Mouse (Mus musculus): Measurements from ENCODE around the gene Dohh.

The Dohh gene

DNA sequence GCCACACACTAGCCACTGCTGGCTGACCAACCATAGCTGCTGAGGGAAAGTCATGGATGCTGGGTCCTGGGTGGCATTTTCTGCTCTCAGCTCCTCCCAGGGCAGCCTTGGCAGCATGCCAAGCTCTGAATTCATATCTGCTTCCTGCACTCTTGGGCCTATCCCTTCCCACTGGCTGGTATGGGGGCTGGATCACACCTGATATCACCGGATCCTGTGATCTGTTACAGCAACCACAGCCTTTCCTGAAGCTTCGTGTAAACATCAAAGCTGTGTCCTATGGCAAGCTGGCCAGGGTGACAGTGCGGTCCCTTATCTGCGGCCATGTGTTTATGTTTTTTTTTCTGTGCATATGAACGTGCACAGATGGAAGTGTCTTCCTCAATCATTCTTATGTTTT is 2.2 kb upstream of the Dohh start:
- in situ Hi-C loops (cut with MboI, MseI): no loop called here

DNA sequence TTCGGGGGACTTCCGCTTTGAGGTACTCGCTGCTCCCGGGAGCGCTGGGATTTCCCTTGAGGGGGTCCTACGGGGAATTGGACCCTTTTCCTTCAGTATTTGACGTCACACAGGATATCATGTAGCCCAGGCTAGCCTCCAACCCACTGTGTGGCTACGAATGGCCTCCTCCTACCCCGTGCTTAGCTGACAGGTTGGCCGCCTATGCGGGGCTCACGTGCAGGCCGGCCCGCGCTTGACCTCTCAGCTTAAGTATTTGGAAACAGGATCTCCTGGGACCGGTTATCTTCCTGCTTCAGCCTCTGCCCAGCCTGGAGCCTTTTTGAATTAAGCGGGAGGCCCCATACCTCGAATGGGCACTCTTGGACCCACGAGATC is 366 bp downstream of the Dohh start:
- in situ Hi-C loops (cut with MboI, MseI): no loop called here

DNA sequence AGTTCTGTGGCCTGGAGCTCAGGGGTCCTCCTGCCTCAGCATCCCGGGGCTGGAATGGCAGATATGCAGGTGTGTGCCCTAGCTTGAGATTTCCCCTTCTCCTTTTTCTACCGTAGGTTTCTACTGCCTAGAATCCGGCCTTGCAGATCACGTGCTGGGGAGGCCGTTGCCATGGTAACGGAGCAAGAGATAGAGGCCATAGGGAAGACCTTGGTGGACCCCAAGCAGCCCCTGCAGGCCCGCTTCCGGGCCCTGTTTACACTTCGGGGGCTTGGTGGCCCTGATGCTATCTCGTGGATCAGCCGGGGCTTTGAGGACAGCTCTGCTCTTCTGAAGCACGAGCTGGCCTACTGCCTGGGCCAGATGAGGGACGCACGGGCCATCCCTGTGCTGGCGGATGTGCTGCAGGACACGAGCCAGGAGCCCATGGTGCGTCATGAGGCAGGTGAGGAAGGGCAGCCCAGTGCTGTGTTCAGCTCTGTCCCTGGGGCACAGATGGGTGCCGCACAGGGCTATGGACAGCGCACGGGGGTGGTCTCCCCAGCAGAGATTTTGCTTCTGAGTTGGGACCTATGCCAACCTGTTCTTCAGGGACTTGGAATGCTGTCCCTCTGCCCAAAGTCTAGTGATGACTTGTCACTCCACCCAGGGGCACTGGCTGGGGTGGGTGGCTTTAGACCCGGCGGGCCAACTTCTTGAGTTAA is 1.5 kb downstream of the Dohh start:
- in situ Hi-C loops (cut with MboI, MseI): no loop called here

DNA sequence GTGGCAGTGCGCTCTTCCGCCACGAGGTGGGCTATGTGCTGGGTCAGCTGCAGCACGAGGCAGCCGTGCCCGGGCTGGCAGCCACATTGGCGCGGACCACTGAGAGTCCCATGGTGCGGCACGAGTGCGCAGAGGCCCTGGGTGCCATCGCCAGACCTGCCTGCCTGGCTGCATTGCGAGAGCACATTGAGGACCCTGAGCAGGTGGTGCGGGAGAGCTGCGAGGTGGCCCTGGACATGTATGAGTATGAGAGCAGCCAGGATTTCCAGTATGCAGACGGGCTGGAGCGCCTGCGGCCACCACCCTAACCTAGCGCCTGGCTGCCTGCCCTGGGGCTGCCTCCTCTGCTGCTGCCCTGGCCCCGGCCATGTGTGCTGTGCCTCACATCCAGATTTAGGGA is 3.5 kb downstream of the Dohh start:
- in situ Hi-C loops (cut with MboI, MseI): no loop called here

DNA sequence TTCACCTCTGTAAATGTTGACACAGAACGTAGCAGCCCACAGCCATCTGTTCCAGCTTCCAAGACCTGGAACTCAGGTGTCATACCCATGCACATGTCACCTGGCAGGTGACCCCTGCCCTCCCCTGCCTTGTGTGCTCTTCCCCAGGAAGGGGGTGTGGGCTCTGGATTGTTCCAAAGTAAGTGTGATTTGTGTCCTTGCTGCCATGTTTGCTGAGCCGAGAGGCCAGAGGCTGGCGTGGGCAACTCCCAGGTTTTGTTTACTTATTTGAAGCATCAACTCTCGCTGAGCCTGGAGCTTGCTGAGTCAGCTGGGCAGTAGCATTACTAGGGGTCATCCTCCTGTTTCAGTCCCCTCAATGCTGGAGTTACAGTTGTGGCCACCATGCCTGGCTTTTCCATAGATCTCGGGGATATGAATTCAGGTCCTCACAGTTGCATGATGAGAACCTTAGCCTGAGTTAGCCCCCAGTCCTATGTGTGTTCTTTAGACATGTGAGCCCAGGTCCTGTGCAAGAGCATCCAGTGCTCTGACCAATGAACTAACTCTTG is 4.4 kb downstream of the Dohh start, which contains the start of gene Gm48552:
Gm48552 (plus strand) TSS at position 501 of the 551 bp plus-strand sequence.
- in situ Hi-C loops (cut with MboI, MseI): no loop called here

DNA sequence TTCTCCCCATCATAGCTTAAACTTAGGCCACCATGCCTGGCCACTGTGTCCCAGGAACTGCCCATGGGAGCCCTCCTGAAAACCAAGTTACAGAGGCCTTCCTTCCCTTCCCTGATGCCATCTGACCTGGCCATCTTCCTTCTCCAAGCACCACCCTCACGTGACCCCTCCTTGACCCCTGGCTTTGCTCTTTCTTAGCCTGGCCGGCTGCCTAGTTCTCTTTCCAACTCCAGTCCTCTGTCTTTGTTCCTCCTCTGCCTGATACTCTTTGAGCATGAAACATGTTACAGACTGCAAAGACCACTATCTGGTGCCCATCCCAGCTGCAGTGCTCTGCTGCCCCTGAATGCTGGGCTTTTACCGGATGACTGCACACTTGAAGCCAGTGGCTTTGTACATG is 5.1 kb downstream of the Dohh start:
- in situ Hi-C loops (cut with MboI, MseI): no loop called here

DNA sequence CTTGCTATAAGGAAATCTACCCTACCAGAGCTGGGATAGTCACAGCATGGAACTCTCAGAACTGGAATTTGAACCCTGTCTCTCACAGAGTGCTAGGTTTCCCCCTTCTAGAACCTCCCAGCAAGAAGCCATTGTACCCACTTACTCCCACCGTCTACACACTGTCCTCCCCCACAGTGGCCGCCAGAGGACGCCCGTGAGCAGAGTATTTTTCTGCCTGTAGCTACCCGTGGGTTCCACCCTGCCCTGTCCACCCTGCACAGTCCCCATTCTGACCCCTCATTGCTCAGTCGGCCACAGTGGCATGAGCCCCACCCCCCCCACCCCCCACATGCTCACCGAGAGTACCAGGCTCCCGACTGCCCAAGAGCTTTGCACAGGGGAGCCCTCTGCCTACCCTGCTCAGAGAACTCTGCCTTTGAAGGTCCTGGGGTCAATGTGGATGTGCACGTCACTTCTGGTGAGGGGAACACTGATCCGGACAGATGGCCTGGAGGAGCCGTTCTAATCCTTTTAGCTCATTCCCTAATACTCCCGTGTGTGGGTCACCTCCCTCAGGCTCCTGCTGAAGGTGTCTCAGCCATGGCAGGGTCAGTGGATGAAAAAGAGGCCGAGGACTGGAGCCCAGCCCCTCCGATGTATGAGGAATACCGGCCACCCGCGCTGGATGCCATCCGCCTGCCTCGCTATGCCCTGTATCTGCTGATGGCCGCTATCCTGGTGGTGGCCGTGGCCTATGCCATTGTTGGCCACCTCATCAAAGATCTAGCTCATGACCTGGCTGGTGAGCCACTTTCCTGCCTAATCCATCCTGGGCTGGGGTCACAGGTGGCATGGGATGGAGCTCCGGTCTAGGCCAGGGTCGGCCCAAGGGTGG is 5.8 kb downstream of the Dohh start:
- in situ Hi-C loops (cut with MboI, MseI): loop anchor here (5.0 kb wide), 1 partner anchor 52 kb away; no protein-coding TSS in a partner anchor

DNA sequence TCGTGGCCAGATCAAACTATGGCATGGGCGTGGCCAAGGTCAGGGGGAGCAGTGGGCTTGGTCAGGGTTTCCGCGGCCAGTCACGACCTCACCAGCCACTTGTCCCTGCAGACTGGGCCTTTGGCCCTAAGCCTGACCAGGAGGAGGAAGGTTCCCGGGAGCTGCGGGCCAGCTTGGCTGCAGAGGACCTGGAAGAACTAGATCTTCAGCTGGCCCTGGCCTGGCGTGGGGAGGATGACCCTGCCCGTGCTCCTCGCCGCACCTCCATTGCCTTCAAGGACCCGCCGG is 6.4 kb downstream of the Dohh start:
- in situ Hi-C loops (cut with MboI, MseI): loop anchor here (5.0 kb wide), 1 partner anchor 52 kb away; no protein-coding TSS in a partner anchor

DNA sequence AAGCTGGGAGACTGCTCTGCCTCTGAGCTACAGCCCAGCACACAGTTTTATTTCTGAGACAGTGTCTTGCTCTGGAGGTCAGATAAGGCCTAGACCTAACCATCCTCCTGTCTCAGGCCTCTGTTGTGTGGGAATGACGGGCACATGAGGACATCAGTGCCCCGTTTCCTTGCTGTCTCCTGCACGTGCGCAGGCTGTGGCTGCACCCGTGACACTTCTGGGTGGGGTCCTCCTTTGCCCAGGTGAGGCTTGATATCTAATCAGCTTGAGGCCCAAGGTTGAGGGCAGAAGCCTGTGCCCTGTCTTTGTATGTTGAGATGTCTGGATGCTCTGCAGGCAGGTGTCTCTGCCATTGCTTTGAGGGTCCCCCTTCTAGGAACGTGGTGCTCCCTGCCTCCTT is 8.0 kb downstream of the Dohh start:
- in situ Hi-C loops (cut with MboI, MseI): loop anchor here (5.0 kb wide), 1 partner anchor 50 kb away; no protein-coding TSS in a partner anchor

DNA sequence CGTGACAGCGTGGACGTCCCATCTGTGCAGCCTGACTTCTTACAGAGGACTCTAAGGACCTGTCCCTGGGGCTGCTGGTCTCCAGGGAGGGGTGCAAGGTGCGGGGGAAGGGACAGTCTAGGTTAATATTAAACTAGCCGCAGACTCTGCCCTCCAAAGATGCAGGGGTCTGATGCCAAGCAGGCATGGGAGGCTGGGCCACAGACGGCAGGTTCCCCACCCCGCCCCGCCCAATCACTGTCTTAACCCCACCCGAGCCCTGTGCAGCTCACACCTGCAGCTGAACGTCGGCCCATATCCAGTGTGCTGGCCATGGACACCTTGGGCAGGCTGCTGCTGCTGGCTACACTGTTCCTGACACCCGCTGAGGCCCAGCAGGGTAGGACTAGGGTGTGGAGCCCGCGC is 8.6 kb downstream of the Dohh start, which contains the start of gene Smim24:
Smim24 (plus strand) TSS at position 271 of the 405 bp plus-strand sequence.
- in situ Hi-C loops (cut with MboI, MseI): loop anchor here (5.0 kb wide), 1 partner anchor 50 kb away; no protein-coding TSS in a partner anchor

DNA sequence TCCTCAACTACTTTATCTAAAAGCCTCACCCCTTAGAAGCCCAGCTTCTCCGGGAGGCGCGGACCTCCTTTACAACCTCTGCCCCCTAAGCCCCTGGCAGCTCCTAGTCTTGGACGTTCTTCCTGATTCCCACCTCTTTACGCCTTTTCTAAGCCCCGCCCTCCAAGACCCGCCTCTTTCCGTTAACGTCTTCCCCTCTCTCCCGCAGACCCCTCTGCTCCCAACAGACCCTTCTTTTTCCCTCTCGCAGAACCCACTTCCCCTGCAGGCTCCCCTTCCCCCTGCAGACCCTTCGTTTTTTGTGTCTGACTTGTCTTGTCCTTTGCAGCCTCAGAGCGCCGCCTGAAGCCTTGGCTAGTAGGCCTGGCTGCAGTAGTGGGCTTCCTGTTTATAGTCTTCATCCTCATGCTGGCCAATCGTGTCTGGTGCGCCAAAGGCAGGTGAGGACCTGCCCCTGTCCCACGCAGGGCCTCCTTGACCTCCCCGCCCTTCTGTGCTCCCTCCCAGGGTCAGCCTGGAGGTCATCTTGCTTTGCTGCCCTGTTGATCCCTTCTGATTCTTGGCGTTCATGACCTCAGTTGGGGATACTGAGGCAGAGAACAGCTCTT is 9.3 kb downstream of the Dohh start:
- in situ Hi-C loops (cut with MboI, MseI): loop anchor here (5.0 kb wide), 1 partner anchor 49 kb away; no protein-coding TSS in a partner anchor

DNA sequence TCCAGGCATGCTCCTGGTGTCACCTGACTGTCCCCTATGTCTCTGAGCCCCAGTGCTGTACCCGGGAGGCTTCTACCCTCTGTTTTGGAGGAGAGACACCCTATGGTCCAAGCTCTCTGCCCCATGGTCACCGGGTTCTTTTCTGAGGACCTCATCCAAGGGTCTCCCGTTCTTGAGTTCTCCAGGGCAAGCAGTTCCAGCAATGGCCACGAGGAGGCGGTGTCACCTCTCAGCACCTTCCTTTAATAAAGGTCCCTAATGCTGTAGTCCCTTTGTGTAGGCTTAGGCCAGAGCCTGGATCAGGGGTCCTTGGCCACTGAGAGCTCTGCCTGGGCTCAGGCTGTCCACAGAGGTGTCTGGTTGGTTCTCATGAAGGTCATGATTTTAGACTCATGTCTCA is 10.9 kb downstream of the Dohh start:
- in situ Hi-C loops (cut with MboI, MseI): no loop called here

DNA sequence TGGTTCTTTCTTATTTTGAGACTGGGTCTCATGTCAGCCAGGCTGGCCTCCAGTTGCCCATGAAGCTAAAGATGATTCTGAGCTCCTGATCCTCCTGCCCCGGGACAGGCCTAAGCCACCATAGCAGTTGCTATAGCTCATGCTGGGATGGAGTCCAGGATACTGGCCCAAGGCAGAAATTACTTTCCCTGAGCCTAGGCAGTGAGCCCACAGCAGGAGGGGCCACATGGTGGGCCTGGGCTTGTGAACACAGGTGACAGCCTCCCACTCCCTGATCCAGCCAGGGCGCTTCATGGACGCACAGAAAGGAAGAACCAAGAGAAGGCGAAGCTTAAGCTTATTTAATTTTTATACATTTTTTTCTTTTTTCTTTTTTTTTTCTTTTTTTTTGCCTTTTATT is 11.6 kb downstream of the Dohh start:
- in situ Hi-C loops (cut with MboI, MseI): no loop called here

DNA sequence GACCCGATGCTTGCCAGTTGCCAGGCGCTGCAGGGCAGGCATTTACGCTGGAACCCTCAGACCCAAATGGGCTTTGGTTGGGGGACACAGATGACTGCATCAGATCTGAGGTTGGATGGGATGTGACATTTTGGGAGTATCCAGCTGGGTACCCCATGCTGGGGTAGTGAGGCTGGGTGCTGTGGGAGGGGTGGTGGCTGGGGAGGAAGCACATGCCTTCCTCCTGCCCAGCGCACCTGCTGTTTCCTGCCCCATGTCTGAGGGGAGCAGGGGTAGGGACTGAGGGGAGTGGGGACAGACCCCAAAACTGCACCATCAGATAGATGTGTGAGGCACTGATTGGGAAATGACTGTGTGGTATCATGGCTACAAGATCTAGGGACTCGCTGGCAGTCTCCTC is 12.5 kb downstream of the Dohh start:
- in situ Hi-C loops (cut with MboI, MseI): no loop called here

DNA sequence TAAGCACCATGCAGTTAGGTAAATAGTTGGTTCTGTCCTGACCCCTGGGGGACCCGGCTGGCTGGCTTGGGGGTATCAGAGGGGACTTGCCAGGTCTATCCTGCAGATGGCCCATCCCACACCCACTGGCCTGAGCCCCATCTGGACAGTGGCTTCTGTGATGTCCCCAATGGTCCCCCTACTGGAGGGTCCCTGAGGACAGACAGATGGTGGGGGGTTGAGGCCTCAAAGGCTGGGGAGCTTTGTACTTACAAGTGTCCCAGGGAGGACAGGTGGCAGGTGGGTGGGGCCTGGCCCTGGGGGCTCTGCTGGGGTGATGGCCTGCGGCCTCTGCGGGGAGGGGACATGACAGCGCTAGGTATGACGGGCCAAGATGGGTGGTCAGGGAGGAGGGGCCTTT is 15.1 kb downstream of the Dohh start:
- in situ Hi-C loops (cut with MboI, MseI): no loop called here

DNA sequence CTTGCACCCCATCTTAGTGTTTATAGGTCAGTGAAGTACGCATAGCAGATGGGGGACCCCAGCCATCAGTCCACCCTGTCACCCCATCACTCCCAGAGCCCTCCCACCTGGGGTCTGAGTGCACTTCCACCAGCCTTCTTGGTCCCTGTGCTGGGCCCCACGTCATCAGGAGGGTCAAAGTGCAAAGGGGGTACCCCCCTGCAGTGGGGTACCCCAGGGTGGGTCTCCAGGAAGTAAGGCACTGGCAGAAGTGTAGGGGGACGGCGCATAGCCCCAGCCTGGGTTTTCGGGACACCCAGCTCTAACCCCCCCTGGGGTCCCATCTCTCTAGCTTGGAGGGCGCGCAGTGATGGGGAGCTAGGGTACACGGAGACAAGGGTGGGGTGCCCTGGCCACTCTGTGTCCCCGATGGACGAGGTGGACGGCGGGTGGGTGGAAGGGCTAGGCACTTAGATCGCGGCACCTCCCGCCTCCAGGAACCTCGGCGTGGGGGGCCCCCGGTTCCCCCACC is 15.6 kb downstream of the Dohh start:
- in situ Hi-C loops (cut with MboI, MseI): no loop called here

DNA sequence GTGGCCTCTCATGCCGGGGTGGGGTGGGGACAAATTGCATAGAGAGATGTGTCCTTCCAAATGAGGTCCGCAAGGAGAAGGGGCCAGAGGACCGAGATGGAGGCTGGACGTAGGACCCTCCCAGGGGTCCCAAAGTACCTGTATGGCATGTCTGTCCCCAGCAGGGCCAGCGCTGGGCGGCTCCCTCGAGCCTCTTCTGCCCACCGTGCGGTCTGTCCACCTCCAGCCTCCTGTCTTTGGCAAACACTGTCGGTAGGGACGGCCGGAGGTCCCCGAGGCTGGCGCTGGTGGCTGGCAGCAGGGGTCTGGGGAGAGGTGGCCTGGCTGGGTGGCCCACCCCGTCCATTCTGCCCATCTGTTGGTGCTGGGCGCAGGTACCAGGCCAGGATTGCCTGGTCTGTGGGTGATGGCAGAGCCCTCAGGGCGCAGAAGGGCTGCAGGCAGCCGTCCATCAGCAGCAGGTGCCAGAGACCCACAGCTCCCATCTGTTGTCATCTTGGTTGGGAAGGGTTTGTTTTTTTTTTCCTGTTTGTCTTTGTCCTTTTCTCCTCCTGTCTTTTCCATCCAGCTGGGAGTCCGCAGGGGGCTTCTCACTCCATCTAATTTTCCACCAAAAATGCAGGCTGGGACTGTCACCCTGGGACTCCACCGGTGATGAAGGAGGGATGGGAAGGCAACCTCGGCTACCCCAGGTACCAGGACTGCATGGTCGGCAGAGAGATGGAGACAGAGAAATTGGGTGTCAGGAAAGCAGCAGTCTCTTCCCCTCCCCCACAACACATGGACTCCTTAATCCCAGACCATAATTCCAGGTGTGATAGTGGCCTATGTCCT is 16.4 kb downstream of the Dohh start:
- in situ Hi-C loops (cut with MboI, MseI): no loop called here

DNA sequence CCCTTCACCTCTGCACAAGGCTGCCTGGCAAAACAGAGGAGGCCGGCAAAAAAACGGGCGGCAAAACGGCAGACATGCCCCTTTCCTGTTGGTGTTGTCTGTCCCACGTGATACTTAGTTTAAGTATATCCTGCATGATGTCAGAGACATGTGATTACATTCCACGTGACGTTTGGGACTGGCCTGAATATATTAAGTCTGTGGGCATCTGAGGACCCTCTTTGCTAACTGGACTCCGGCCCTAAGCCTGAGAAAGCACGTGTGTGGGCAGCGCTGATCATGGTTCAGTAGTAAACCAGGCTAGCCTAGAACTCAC is 16.9 kb downstream of the Dohh start:
- in situ Hi-C loops (cut with MboI, MseI): no loop called here

DNA sequence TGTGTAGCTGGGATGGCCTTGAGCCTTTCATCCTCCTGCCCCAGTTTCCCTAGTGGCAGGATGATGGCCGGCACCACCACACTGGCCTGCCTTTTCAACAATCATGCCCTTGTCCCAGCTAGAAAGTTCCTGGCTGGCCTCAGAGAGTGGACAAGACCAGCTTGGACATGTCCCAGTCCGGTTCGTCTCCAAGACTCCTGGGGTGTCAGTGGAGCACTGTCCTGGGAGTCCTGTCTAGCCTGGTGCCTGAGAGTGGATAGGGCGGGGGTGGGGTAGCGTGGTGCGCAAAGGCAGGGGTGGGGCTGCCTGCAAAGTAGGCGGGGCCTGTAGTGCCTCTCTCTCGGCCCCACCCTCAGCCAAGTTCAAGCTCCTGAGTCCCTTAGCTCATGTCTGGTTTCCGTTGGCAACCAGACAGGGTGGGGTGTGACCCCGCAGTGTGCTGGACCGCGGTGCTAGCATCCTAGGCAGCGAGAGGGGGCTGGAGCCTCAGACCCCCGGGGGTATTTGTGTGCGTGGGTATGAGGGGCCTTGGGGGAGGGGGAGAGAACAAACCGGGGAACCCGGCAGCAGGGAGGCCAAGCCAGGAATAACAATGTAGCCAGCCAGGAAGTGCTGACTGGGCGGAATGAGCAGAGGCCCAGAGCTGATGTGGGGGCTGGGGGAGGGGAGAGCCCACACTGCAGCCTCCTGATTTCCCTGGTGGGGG is 17.4 kb downstream of the Dohh start:
- in situ Hi-C loops (cut with MboI, MseI): no loop called here

DNA sequence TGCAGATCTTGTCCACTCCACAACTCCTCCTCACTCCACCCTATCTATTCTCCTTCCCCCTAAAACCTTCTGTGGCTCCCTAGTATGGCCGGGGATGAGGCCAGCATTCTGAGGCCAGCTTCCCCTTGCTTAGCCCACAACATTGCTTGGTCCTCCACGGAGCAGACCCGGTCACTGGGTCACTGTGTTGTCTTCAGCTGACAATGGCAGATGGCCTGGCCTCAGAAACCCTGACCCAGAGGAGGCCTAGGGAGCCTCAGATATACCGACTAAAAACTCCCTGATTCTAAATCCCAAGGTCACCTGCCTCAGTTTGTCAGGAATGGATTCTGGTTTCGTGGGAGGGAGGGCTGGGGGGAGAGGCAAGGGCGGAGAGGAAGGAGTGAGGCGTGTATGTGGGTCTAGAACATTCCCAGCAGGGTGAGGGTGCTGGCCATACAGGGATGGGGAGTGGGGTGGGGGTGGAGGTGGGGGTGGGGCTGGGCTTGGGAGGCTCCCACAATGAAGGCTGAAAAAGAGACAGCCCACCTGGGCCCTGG is 18.1 kb downstream of the Dohh start:
- in situ Hi-C loops (cut with MboI, MseI): no loop called here

All from regulatory T cell (primary cell).